Mouse (Mus musculus) spleen, adult 2 months (tissue): ENCODE measurements around the gene Rnase11. TPM values are rescaled to one million over a fixed set of nuclear protein-coding genes. Genes with fewer than 3 reads are reported as not detected.

Experiments
- DNase-seq, 2 experiments: peaks; one replicate each; pipeline versions ENCODE4 v3.0.0 to v3.0.0-alpha.2; 2012 to 2021; ENCODE audit warnings: low spot score in 2 of 2, low read depth in 1 of 2
- H3K27ac ChIP-seq: fragments of 200-500 bp; 2 replicates; pipeline ENCODE4 v1.5.1; 2012; ENCODE audit warnings: low read length, inconsistent platforms; ENCODE audit not compliant: insufficient read depth
- H3K27me3 ChIP-seq: fragments of 200-500 bp; 2 replicates; pipeline ENCODE4 v1.6.1; 2012; ENCODE audit warnings: mild to moderate bottlenecking, moderate library complexity, low read length, inconsistent platforms; ENCODE audit not compliant: control insufficient read depth, insufficient read depth
- H3K36me3 ChIP-seq: fragments of 200-500 bp; 2 replicates; pipeline ENCODE4 v1.6.1; 2012; ENCODE audit warnings: mild to moderate bottlenecking, low read length, inconsistent platforms; ENCODE audit not compliant: control insufficient read depth, insufficient read depth
- H3K4me1 ChIP-seq: fragments of 200-500 bp; 2 replicates; pipeline ENCODE4 v1.6.1; 2011; ENCODE audit warnings: inconsistent platforms; ENCODE audit not compliant: control insufficient read depth, insufficient read depth, insufficient read length
- H3K4me3 ChIP-seq: fragments of 200-500 bp; 2 replicates; pipeline ENCODE4 v1.5.1; 2011; ENCODE audit warnings: mild to moderate bottlenecking, inconsistent platforms; ENCODE audit not compliant: insufficient read depth, insufficient read length; ENCODE audit errors: extremely low read depth
- CTCF ChIP-seq: fragments of 200-500 bp; IDR thresholded peaks from 2 replicates; pipeline ENCODE4 v1.5.1; 2011; ENCODE audit warnings: mild to moderate bottlenecking, inconsistent platforms; ENCODE audit not compliant: insufficient read depth, insufficient read length, insufficient replicate concordance; ENCODE audit errors: extremely low read depth
- POLR2A ChIP-seq: fragments of 200-500 bp; IDR thresholded peaks from 2 replicates; pipeline ENCODE4 v1.6.1; 2011; ENCODE audit warnings: low read depth, low read length, inconsistent platforms
- WGBS: fragments of 180-500 bp; shearing (Covaris S2); methylation state at CpG from one replicate; pipeline ENCODE4 v1.1.7; 2018; 5-methylcytosine and 5-hydroxymethylcytosine counted together
- polyA plus RNA-seq: library from polyadenylated mRNA; depleted of rRNA; stranded (reverse); fragments of >200 nt; gene quantifications from 2 replicates; pipeline ENCODE4 v1.2.3, GENCODE M21; 2012

Rnase11 gene
- polyA plus RNA-seq, 1 experiment: not detected

GRCm38 (mm10) chr14:51079180-51079579, 29.2 kb upstream of the Rnase11 start:
- WGBS: 93% methylated on average over 1 of the region's 1 CpGs
- Histone ChIP-seq H3K4me1 (no peaks in the 10 kb centered on the region), H3K27me3 (no peaks in the 10 kb centered on the region), H3K27ac (no peak overlapping the region), H3K36me3 (no peaks in the 10 kb centered on the region), H3K4me3 (no peak overlapping the region)
- TF ChIP-seq POLR2A: no peak
- no peak for TF ChIP-seq CTCF
- DNase-seq: no peak

- WGBS: 89% methylated on average over 3 of the region's 3 CpGs
- Histone ChIP-seq H3K4me1 (no peaks in the 10 kb centered on the region), H3K4me3 (no peak within 1 kb of the TSS), H3K36me3 (no peaks in the 10 kb centered on the region), H3K27me3 (no peaks in the 10 kb centered on the region), H3K27ac (no peak within 1 kb of the TSS)
- no peak for DNase-seq
- TF ChIP-seq POLR2A (no peak), CTCF (no peak)
Measured at GRCm38 (mm10) chr14:51074335-51074734, 24.4 kb upstream of the Rnase11 start, which contains the start of gene Olfr750. TSS of gene Olfr750 (minus strand) at chr14:51074435.

GRCm38 (mm10) chr14:51069617-51070016, 19.7 kb upstream of the Rnase11 start:
- Histone ChIP-seq H3K4me1 (no peaks in the 10 kb centered on the region), H3K27ac (no peak overlapping the region), H3K4me3 (no peak overlapping the region), H3K36me3 (no peaks in the 10 kb centered on the region), H3K27me3 (no peaks in the 10 kb centered on the region)
- TF ChIP-seq POLR2A: no peak
- TF ChIP-seq CTCF: peak; percentile 0; the same call in 1 of the 2 replicates
- WGBS: 83% methylated on average over 2 of the region's 2 CpGs
- DNase-seq: peak in 1 of 2 experiments; percentile 43

- TF ChIP-seq CTCF (no peak), POLR2A (no peak)
- Histone ChIP-seq H3K4me1 (no peaks in the 10 kb centered on the region), H3K36me3 (no peaks in the 10 kb centered on the region), H3K27me3 (no peaks in the 10 kb centered on the region), H3K4me3 (no peak overlapping the region), H3K27ac (no peak overlapping the region)
- WGBS: 93% methylated on average over 5 of the region's 5 CpGs
- DNase-seq: no peak
Measured at GRCm38 (mm10) chr14:51068956-51069355, 19.0 kb upstream of the Rnase11 start.

GRCm38 (mm10) chr14:51060761-51061160, 10.8 kb upstream of the Rnase11 start:
- Histone ChIP-seq H3K4me3 (no peak overlapping the region), H3K27ac (no peak overlapping the region), H3K27me3 (no peaks in the 10 kb centered on the region), H3K4me1 (peaks cover 3% of the 10 kb centered on the region; the same call in 1 of the 2 replicates), H3K36me3 (no peaks in the 10 kb centered on the region)
- TF ChIP-seq CTCF (no peak), POLR2A (no peak)
- no peak for DNase-seq
- 93% methylated on average over 5 of the region's 5 CpGs for WGBS

- TF ChIP-seq CTCF: no peak
- Histone ChIP-seq H3K27me3 (no peaks in the 10 kb centered on the region), H3K36me3 (no peaks in the 10 kb centered on the region), H3K4me1 (peaks cover 3% of the 10 kb centered on the region; the same call in 1 of the 2 replicates), H3K27ac (no peak within 1 kb of the TSS), H3K4me3 (peak within 1 kb of the TSS; percentile 40; the same call in 1 of the 2 replicates)
- WGBS: 11% methylated on average over 9 of the region's 9 CpGs
- DNase-seq: peak in 1 of 2 experiments; percentile 22
Measured at GRCm38 (mm10) chr14:51057401-51057831, 7.5 kb upstream of the Rnase11 start, which contains the start of gene Rnase12. TSS of gene Rnase12 (minus strand) at chr14:51057661.
